Mouse (Mus musculus): ENCODE results near the gene Anapc2.

Gene Anapc2

DNA sequence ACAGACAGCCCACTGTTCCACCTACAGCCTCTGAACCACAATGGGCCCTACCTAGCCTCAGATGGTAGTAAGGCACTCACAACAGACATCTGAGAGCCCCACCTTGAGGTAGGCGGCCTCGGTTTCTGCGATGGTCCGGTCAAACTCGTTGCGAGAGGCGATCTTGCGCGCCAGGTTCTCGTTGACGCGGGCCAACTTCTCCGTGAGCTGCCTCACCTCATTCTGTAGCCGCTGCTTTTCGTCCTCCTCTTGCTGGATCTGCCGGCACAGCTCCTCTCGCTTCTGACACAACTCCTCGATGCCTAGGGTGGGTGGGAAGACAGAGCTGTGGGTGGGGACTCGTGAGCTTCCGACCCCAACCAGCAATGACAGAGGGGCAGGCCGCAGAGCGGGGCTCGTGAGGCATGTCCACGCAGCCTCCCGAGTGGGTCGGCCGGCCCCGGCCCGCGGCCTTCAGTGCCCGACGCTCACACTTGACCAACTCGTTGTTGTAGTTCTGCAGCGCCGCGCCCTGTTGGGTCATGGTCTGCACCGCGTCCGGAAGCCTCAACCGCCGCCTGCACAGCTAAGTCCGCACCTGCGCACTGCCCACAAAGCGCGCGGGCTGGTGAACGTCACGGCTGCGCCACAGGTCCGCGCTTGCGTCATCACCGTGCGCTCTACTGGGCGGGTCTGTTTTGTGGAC, at the start of gene Anapc2, which contains the start of gene Ssna1:
Gene Anapc2, plus strand, starts transcription at position 652 of the 685 bp plus-strand sequence.
Gene Ssna1, minus strand, starts transcription at position 612 of the 685 bp plus-strand sequence.
- peak; percentile 98 for DNase-seq

DNA sequence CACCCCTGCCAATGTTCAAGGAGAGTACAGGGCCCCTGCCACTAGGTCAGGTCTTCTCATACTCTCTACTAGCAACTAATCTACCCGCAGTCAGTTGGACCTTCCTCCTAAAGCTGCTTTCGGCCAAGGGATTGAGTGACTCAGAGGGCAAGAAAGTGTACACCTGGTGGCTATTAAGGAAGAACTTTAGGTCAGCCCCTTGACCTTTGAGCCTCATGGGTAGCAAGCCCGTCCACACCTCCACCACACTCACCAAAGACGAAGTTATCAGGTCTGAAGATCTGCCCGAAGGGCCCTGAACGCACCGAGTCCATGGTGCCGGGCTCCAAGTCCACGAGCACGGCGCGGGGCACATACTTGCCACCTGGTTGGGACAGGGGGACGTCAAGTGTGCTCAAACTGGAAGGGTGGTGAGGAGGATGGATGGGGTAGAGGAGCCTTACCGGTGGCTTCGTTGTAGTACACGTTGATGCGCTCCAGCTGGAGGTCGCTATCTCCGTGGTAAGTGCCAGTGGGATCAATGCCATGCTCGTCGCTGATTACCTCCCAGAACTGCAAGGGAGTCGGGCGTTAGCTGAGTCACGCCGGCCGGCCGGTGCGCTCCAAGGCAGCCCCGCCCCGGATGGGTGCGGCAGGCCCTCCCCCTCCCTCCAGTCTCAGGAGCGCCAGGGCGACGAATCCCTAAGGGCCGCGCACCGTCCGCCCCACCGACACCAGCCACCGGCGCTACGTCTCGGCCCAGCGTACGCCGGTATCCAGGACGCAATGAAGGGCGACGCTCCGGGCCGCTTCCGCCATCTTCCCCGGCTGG, 48.4 kb upstream of the Anapc2 start:
- no peak for DNase-seq

DNA sequence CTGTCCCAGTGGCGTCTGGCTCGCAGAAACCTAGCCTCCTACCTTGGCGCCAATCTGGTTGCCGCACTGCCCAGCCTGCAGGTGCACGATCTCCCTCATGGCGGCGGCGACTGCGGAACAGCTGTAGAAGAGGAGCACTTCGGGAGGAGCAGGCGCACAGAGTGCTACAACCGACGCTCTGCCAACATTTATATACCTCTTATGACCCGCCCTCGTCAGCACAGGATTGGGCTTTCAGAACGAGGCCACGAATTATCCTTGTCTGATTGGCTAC, 47.8 kb upstream of the Anapc2 start, which contains the start of gene Tubb4b:
Gene Tubb4b, minus strand, starts transcription at position 211 of the 274 bp plus-strand sequence.
- DNase-seq = no peak

DNA sequence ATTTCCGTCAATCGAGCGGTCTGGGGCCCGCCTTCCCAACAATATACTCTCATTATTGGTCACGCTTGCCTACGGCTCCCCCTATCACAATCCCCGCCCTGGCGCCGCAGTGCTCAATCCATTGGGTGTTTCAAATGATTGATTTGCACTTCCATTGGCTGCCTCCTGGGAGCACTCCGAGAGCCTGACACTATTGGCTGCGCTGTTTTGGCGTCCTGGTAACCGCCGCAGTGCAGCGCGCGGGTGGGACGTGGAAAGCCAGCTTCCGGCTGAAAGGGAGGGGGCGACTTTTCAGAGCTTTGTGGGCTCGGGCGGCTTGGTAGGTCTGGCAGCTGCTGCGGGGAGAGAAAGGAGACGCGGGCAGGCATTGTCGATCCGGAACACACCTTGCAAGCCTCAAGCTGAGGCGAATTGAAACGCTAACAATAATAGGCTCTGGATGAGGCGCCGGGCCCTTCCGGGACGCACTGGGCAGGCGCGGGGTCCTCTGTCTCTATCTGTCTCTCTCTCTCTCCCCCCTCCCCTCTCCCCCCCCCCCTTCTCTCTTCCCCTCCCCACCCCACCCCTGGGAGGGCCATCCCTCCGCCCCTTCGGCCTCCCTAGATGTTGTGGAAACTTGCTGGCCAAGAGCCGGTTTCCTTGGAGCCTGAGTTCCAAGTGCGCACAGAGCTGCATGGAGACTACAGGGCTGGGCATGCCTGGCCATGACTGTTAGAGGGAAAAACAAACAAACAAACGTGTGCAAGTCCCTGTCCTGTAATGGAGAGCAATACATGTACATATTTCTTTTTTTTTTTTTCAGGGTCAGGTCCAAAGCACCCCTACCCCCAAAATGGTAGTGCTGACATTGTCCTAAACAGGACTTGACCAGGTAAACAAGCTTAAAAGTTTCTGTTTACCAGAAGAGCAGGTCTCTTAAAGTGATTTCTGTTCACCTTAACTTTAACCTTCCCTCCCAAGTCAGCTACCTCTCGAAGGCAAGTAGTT, 47.2 kb upstream of the Anapc2 start:
- peak; percentile 100 for DNase-seq

DNA sequence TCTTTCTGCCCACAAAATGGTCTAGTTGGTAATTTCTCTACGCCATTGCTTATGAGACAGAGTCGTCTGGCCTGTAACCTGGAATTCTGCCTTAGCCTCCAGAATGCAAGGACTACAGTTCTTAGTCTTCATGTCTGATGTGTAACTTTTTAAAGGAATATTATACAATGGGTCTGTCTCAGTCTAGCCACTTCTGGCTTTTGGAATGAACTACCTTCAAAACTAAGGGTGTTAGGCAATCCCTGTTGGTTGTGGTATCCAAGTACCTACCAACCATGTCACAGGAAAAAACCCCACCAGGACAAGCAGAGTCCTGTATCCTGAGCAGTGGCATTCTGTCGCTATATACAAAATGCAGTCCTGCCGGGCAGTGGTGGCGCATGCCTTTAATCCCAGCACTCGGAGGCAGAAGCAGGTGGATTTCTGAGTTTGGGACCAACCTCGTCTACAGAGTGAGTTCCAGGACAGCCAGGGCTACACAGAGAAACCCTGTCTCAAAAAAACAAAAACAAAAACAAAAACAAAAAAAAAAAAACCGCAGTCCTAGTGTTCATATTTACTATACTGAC, 46.4 kb upstream of the Anapc2 start:
- DNase-seq = no peak

DNA sequence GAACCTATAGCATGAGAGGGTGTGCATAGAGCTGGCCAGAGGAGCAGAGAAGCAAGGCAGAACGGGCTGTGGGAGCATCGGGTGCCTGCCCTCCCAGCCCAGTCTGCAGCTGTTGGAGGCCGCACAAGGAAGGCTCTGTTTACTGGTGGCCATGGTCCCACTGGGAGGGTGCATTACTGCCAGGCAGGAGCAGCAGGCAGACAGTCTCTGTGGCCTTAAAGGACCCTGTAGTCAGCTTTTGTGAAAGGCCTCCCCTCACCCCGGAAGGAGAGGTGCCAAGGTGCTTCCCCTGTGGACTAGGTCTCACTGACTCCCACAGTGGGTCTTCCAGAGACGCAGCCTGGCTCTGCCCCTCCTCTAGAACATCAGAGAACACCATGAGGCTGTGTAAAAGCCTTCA, 45.4 kb upstream of the Anapc2 start:
- no peak for DNase-seq

DNA sequence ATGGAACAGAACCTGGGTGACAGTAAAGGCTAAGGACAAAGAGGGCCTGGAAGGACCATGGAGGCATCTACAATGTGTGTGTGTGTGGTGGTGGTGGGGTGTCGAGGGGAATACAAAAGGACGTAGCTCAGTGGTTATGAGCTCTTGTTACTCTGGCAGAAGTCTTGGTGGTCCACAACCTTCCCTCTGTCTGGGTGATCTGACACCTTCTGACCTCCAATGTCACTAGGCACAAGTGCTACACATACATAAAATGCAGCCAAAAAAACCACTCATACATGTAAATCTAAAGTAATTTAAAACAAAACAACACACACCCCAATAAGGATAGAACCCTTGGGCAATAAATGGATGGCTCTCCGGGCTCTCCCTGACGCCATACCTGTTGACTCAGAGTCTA, 44.9 kb upstream of the Anapc2 start:
- DNase-seq = no peak

DNA sequence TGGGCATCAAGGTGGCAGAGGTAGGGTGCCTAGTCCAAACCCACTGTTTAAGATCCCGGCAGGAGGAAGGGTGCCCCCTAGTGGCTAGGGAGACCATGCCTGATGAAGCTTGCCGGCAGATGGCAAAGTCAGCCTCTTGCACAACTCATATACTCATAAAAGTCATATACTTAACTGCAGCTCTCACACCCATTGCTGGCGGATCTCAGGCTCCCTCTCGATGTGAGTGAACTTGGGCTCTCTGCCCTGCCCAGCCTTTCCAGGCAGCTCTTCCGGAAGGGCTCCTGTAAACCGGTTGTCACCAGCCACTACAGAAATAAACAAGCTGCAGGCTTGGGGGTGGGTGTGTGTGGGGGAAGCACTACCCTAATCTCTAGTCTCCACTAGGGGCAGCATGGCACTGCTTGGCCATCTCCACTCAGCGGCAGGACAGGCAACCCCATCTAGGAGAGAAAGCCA, 43.8 kb upstream of the Anapc2 start:
- peak; percentile 94 for DNase-seq

DNA sequence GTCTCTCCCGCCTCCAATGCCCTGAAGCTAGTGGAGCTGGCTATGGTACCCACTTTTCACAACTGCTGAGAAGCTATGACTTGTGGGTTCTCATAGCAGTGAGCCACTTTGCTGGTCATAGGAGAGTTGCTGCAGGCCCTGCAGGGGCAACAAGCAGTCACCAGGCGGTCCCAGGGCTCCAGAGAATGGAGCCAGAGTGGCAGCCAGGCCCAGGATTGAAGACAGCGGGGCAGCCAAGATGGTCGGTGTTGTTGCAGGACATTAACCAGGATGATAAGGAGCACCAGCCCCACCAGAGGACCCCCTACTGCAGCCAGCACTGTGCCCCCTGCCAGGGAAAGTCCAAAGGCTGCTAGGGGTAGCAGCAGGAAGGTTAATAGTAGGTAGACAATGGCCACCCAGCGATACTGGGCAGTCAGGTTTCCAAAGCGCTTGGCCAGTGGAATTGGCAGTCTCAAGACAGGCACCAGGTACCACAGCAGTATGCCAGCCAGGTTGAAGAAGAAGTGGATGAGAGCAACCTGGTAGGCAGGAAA, 43.2 kb upstream of the Anapc2 start:
- DNase-seq = no peak

DNA sequence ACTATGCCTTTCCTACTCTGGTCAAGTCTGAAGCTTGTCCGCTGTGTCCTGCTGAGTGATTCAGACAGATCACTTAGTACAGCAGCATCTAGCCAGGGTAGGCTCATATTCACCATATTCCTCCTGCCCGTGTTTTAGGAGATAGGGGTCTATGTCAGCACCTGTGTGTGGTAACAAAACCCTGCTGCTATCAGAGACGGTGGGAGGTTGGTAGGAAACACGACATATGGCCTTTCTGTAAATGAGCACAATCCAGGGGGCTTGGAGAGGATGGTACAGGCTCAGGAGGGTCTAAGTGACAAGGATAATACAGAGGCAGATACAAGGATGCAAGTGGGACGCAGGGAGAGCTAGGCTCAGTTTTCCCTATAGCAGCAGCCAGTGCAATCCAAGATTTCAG, 42.7 kb upstream of the Anapc2 start:
- no peak for DNase-seq

DNA sequence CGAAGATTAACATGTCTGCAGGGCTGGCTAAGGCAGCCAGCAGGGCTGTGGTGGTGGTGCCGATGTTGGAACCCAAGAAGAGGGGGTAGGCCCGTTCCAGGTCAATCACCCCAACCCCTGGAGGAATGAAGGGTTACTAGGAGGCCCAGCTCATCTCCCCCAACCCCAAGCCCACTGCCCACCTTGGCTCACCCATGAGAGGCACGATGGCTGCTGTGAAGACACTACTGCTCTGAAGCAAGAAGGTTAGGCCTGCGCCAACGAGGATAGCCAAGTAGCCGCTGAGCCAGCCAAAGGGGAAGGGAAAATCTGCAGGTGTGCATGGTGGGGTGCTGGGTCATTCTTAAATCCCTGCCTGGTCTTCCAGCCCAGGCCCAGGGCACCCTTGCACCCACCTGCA, 41.7 kb upstream of the Anapc2 start:
- DNase-seq = no peak

DNA sequence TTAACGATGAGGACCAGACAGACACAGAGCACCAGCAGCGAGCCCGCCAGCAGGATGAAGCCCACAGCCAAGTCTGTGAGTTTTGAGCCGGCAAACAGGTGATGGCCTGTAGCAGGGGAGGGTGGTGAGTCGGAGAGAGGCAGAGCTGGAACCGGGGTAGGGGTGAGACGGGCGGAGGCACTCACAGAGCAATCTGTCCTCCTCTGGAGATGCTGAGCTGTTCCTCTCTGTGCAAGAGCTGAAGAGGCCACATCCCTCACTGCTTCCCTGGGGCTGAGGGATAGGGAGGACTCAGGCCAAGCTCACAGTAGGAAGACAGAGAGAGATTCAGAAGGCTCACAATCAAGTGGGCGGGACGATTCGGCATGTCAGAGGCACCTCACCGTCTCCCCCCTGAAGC, 41.2 kb upstream of the Anapc2 start:
- no peak for DNase-seq

DNA sequence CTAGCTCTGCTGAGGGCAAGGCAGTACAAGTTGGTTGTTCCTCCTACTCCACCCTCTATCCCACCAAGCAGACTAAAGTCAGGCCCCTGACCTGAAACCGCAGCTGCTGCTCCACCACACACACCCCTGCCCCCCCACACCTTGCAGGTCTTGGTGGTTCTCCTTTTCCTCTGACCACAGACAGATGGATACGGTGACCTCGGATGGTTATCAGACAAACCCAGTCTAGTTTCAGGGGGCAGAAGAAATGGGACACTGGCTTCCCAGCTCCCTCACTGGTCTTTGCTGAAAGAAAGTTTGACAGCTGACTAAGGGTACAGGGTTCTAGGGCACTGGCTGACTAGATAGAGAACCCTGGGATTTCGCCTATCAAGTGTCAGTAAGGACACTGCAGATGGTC, 38.9 kb upstream of the Anapc2 start:
- no peak for DNase-seq

DNA sequence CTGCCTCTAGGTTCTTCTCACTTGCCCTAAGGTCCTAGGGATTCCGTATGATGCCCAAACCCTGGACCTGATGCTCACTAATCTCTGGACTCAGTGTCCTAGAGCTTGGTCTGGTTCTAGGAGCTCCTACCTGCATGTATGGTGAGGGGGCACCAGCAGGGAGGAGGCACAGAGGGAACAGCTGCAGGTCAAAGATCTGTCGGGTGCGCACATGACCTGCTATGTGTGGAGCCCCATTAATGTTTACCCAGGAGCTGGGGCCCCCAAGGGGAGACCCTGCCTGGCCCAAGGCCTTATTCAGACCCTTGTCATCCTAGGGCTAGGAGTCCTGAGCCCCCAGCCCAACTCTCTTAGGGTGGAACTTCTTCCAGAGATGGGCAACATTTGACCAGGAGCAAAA, 38.2 kb upstream of the Anapc2 start, which contains the start of gene Slc34a3:
Gene Slc34a3, minus strand, starts transcription at position 315 of the 400 bp plus-strand sequence.
- DNase-seq = no peak

DNA sequence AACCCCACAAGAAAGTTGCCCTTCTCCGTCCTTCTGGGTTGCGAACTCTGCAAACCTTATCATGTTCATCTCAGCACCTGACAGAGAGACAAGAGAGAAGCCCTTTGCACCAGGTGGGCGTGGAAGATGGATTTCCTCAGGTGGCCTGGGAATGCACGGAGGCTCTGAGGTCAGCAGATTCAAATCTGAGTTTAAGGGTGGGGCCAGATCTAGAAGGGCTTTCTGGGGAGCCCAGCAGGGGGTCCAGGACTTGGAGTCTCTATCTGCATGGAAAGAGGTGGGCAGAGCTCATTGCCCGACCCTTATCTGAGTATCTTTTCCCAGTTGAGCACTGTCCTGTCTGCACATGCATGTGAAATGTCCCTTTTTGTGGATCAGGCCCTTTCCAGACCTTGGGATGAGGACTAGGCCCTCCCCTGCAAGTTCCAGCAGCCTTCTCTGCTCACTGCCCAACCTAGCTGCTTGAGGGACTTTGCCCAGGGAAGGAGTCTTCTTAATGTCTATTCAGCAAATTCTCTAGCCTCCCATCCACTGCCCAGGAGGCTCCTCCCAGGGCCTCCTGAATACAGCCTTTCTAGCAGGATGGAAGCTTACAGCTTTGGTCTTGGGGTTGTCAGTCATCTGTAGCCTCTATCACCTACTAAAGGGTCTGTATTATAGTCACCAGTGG, 37.6 kb upstream of the Anapc2 start:
- DNase-seq = no peak

DNA sequence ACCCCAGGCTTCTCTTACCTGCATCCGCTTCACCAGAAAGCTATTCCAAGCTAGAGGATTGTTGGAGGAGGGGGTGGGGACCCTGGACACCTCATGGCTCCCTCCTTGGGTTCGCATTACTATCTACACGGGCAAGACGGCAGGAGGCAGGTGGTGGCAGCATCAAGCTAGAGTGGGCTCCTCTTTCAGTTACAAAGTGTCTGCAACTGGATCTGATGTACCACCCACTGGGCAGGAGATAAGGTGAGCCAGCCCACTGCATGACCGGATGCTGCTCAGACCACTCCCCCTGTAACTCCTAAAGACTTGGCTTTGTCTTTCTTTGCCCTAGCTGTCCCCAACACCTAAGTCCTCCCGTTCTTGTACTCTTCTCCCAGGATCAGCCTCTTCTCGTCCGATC, 35.7 kb upstream of the Anapc2 start, which contains the start of gene Rnf224:
Gene Rnf224, minus strand, starts transcription at position 174 of the 400 bp plus-strand sequence.
- DNase-seq = no peak

DNA sequence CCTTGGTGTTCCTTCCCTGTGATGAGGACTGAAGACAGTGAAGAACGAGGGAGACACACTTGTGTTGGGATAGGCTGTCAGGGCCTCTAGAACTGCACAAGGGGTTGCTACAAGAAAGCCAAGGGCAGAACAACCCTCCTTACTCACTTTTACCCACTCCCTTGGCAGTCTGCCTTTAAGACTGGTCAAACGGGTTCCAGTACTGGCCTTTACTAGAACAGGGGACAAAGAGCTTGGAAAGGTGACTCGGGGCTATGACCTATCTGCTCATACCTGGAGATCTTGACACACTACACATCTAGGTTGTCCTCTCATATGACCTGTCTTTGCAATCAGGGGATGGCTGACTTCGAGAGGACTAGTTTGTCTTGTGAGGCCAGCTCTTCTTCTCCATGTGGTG, 34.8 kb upstream of the Anapc2 start:
- DNase-seq = no peak

DNA sequence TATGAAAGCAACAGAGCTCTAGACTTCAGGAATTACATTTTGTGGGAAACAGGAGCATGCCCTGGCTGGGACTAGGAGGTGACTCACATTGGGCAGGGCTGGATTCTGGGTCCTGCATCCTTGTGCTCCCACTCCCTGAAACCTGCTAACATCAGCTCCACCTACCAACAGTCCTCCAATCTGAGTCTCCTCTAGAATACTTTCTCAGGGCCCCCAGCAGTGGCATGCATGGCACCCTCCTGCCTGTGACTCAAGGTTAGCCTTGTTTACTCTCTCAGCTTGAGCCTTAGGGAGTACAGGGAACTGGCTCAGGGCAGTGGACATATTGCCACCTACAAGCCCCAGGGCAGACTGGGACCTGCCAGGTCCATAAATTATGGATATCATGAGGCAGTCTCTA, 34.2 kb upstream of the Anapc2 start:
- no peak for DNase-seq

DNA sequence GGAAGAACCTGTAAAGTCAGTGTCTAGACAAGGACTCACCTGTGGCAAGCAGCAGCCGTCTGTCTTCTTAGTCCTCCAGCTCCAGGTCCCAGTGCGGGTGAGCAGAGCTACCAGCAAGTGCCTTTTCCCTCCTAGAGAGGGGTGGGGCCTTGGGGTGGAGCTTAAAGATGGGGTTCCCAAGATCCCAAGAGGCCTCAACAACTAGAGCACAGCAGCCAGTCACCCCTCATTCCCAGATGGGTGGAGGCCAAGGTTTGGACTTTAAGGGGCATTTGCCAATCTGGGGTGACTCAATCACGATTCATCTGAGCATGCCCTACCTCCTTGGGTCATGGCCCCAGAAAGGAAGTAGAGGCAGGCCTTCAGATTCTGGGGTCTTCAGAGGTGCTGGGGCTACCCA, 32.5 kb upstream of the Anapc2 start:
- DNase-seq = no peak

DNA sequence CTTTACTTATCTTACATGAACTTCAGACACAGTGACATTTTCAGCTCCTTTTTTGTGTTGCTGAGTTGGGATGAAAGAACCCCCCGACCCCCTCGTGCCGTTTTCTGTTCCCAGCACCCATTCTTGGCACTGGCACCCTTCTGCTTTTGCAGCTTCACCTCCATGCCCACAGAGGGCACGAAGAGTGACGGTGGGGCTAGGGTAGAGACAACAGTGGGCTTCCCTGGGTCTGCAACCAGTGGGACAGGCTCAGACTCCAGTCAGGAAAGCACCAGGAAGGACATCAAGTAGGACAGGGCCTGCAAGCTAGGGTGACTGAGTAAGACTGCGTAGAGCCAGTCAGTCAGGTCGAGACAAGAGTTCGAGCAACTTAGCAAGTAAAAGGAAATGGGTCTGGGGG, 32.0 kb upstream of the Anapc2 start:
- no peak for DNase-seq

DNA sequence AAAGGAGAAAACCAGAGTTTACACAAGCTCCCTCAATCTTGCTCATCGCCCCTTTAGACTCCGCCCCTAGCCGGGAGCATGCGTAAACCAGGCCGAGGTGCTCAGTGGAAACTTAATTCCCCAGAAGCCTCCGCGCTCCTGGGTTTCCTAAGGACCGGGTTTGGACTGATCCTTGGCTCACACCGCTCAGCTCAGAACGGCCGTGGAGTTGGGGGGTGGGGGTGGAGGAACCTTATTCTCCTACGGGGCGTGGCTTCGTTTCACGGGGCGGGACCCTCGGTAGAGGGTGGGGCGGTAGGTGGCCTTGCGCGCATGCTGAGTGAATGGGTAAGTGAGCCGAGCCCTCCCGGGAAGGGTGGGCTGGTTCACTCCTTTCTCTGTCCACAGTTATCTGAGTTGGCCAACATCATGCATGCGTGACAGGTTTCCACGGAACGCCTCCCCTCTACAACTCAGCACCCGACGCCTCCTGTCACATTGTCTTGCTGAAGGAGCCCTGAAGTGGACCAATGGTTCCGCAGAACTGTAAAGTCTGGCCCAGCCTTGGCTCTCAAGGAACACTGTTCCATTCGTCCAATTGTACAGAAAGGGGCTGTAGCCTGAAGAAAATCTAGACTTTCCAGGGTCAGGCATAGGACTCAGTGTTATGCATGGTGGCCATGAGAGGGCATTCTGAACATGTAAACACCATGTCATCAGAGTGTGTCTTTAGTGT, 31.4 kb upstream of the Anapc2 start:
- peak; percentile 88 for DNase-seq

Measured in retina, postnatal 1 day (tissue).